Mouse (Mus musculus) lung, embryonic 16.5 days (tissue): ENCODE data around the gene Slc38a1. TPM values are rescaled to one million over a fixed set of nuclear protein-coding genes. Genes with fewer than 3 reads are reported as not detected.
A peak's percentile ranks its signal among the peaks of the same experiment; 100 is the strongest.

Source experiments
- ATAC-seq: fragments of 200-750 bp; cut with Nextera tagmentation; 2 replicates; pipeline ENCODE4 v1.8.0; 2017; ENCODE audit warnings: low read depth, mild to moderate bottlenecking, moderate library complexity
- H3K27ac ChIP-seq: fragments of 300-500 bp; sonication (generic); 2 replicates; pipeline ENCODE4 v1.5.1; 2014; ENCODE audit warnings: mild to moderate bottlenecking, control low read depth, low read length
- H3K27me3 ChIP-seq: fragments of 300-500 bp; sonication (generic); 2 replicates; pipeline ENCODE4 v1.6.1; 2014; ENCODE audit warnings: low read depth, low read length, mixed read lengths; ENCODE audit not compliant: control insufficient read depth, insufficient read depth
- H3K36me3 ChIP-seq: fragments of 300-500 bp; sonication (generic); 2 replicates; pipeline ENCODE4 v1.6.1; 2014; ENCODE audit warnings: low read length; ENCODE audit not compliant: control insufficient read depth, insufficient read depth
- H3K4me1 ChIP-seq: fragments of 300-500 bp; sonication (generic); replicated peaks from 2 replicates; pipeline ENCODE4 v1.6.1; 2014; ENCODE audit warnings: low read length, mixed read lengths; ENCODE audit not compliant: control insufficient read depth, insufficient read depth
- H3K4me2 ChIP-seq: fragments of 300-500 bp; sonication (generic); 2 replicates; pipeline ENCODE4 v1.6.1; 2014; ENCODE audit warnings: low read depth, low read length, control low read depth
- H3K4me3 ChIP-seq: fragments of 300-500 bp; sonication (generic); 2 replicates; pipeline ENCODE4 v1.5.1; 2014; ENCODE audit warnings: mild to moderate bottlenecking, low read length, control low read depth
- H3K9ac ChIP-seq: fragments of 300-500 bp; sonication (generic); 2 replicates; pipeline ENCODE4 v1.6.1; 2014; ENCODE audit warnings: low read length, control low read depth
- H3K9me3 ChIP-seq: fragments of 300-500 bp; sonication (generic); 2 replicates; pipeline ENCODE4 v1.6.1; 2016; ENCODE audit warnings: low read length; ENCODE audit not compliant: control insufficient read depth
- WGBS: fragments of 180-500 bp; shearing (Covaris S2); extraction: QIAGEN DNeasy Blood & Tissue Kit; methylation state at CpG from one replicate; pipeline ENCODE4 v1.1.7; 2014; 5-methylcytosine and 5-hydroxymethylcytosine counted together
- polyA plus RNA-seq: library from polyadenylated mRNA; unstranded; fragments of >200 nt; fragmentation: Nextera tagmentation; extraction: Ambion mirVana; gene quantifications from 2 replicates; pipeline ENCODE4 v1.2.1, GENCODE M21; 2015

The Slc38a1 gene
- polyA plus RNA-seq, 1 experiment from 2014 or later, result 48.8 TPM

GRCm38 (mm10) chr15:96652531-96652930, 9.8 kb upstream of the Slc38a1 start:
- Histone ChIP-seq H3K4me2 (no peak overlapping the region), H3K4me1 (no peaks in the 10 kb centered on the region), H3K36me3 (no peaks in the 10 kb centered on the region), H3K4me3 (no peak overlapping the region), H3K9ac (no peak overlapping the region), H3K27ac (no peak overlapping the region), H3K27me3 (no peaks in the 10 kb centered on the region), H3K9me3 (no peaks in the 10 kb centered on the region)
- ATAC-seq, result no peak
- WGBS, result 68% methylated on average over 10 of the region's 10 CpGs

GRCm38 (mm10) chr15:96647376-96647775, 4.7 kb upstream of the Slc38a1 start:
- Histone ChIP-seq H3K27ac (no peak overlapping the region), H3K4me2 (0 out of 2 replicates have a peak overlapping the region, but pooled peaks have one; percentile 25), H3K9ac (no peak overlapping the region), H3K9me3 (no peaks in the 10 kb centered on the region), H3K36me3 (no peaks in the 10 kb centered on the region), H3K27me3 (no peaks in the 10 kb centered on the region), H3K4me3 (no peak overlapping the region), H3K4me1 (no peaks in the 10 kb centered on the region)
- no peak for ATAC-seq
- 24% methylated on average over 15 of the region's 15 CpGs for WGBS

GRCm38 (mm10) chr15:96641821-96642435, 785 bp downstream of the Slc38a1 start:
- peak overlapping the region; percentile 97 for H3K27ac ChIP-seq
- peak overlapping the region; percentile 98 for H3K4me2 ChIP-seq
- H3K27me3 ChIP-seq, result peaks cover 4% of the 10 kb centered on the region; the same call in 1 of the 2 replicates
- peaks cover 11% of the 10 kb centered on the region; the same call in 1 of the 2 replicates for H3K4me1 ChIP-seq
- peak; percentile 24; the same call in 1 of the 2 replicates for ATAC-seq
- no peaks in the 10 kb centered on the region for H3K36me3 ChIP-seq
- H3K4me3 ChIP-seq, result peak overlapping the region; percentile 77
- H3K9me3 ChIP-seq, result no peaks in the 10 kb centered on the region
- WGBS, result under 1% methylated on average over 31 of the region's 31 CpGs
- peak overlapping the region; percentile 88 for H3K9ac ChIP-seq

GRCm38 (mm10) chr15:96641111-96641820, 1.4 kb downstream of the Slc38a1 start:
- no peaks in the 10 kb centered on the region for H3K9me3 ChIP-seq
- H3K4me2 ChIP-seq, result peak overlapping the region; percentile 98
- under 1% methylated on average over 63 of the region's 63 CpGs for WGBS
- H3K27me3 ChIP-seq, result peaks cover 4% of the 10 kb centered on the region; the same call in 1 of the 2 replicates
- peak; percentile 73 for ATAC-seq
- H3K27ac ChIP-seq, result peak overlapping the region; percentile 95
- peaks cover 11% of the 10 kb centered on the region; the same call in 1 of the 2 replicates for H3K4me1 ChIP-seq
- H3K4me3 ChIP-seq, result peak overlapping the region; percentile 77
- H3K9ac ChIP-seq, result peak overlapping the region; percentile 85
- H3K36me3 ChIP-seq, result no peaks in the 10 kb centered on the region

GRCm38 (mm10) chr15:96640291-96640985, 2.3 kb downstream of the Slc38a1 start:
- H3K9me3 ChIP-seq, result no peaks in the 10 kb centered on the region
- peak overlapping the region; percentile 98 for H3K4me2 ChIP-seq
- peaks cover 4% of the 10 kb centered on the region; the same call in 1 of the 2 replicates for H3K27me3 ChIP-seq

GRCm38 (mm10) chr15:96639630-96640029, 3.1 kb downstream of the Slc38a1 start:
- Histone ChIP-seq H3K9me3 (no peaks in the 10 kb centered on the region), H3K4me3 (peak overlapping the region; percentile 77), H3K9ac (no peak overlapping the region), H3K4me1 (peaks cover 11% of the 10 kb centered on the region; the same call in 1 of the 2 replicates), H3K27ac (no peak overlapping the region), H3K4me2 (peak overlapping the region; percentile 98), H3K27me3 (peaks cover 4% of the 10 kb centered on the region; the same call in 1 of the 2 replicates), H3K36me3 (no peaks in the 10 kb centered on the region; the same call in 1 of the 2 replicates)
- 57% methylated on average over 8 of the region's 8 CpGs for WGBS
- ATAC-seq, result no peak

More at GRCm38 (mm10) chr15:96640291-96640985, 2.3 kb downstream of the Slc38a1 start:
- peak overlapping the region; percentile 77 for H3K4me3 ChIP-seq
- peak overlapping the region; percentile 85 for H3K9ac ChIP-seq
- no peak for ATAC-seq
- no peaks in the 10 kb centered on the region; the same call in 1 of the 2 replicates for H3K36me3 ChIP-seq
- H3K27ac ChIP-seq, result peak overlapping the region; percentile 95
- peaks cover 11% of the 10 kb centered on the region; the same call in 1 of the 2 replicates for H3K4me1 ChIP-seq
- WGBS, result 14% methylated on average over 16 of the region's 16 CpGs

GRCm38 (mm10) chr15:96638656-96639055, 4.1 kb downstream of the Slc38a1 start:
- H3K4me3 ChIP-seq, result no peak overlapping the region
- no peak for ATAC-seq
- H3K27me3 ChIP-seq, result peaks cover 4% of the 10 kb centered on the region; the same call in 1 of the 2 replicates
- 63% methylated on average over 2 of the region's 2 CpGs for WGBS
- peaks cover 11% of the 10 kb centered on the region; the same call in 1 of the 2 replicates for H3K4me1 ChIP-seq
- no peak overlapping the region for H3K4me2 ChIP-seq
- H3K9ac ChIP-seq, result no peak overlapping the region
- H3K36me3 ChIP-seq, result no peaks in the 10 kb centered on the region; the same call in 1 of the 2 replicates
- H3K9me3 ChIP-seq, result no peaks in the 10 kb centered on the region
- no peak overlapping the region for H3K27ac ChIP-seq

GRCm38 (mm10) chr15:96638173-96638572, 4.5 kb downstream of the Slc38a1 start:
- no peak overlapping the region for H3K4me2 ChIP-seq
- peaks cover 11% of the 10 kb centered on the region; the same call in 1 of the 2 replicates for H3K4me1 ChIP-seq
- no peak overlapping the region for H3K9ac ChIP-seq
- no peaks in the 10 kb centered on the region; the same call in 1 of the 2 replicates for H3K36me3 ChIP-seq
- H3K4me3 ChIP-seq, result no peak overlapping the region
- ATAC-seq, result no peak
- no peaks in the 10 kb centered on the region for H3K9me3 ChIP-seq
- peaks cover 4% of the 10 kb centered on the region; the same call in 1 of the 2 replicates for H3K27me3 ChIP-seq
- no peak overlapping the region for H3K27ac ChIP-seq
- WGBS, result 53% methylated on average over 10 of the region's 10 CpGs
